Mouse (Mus musculus): Measurements from ENCODE around the gene Reln.
A peak's percentile ranks its signal among the peaks of the same experiment; 100 is the strongest.

Gene Reln

DNA sequence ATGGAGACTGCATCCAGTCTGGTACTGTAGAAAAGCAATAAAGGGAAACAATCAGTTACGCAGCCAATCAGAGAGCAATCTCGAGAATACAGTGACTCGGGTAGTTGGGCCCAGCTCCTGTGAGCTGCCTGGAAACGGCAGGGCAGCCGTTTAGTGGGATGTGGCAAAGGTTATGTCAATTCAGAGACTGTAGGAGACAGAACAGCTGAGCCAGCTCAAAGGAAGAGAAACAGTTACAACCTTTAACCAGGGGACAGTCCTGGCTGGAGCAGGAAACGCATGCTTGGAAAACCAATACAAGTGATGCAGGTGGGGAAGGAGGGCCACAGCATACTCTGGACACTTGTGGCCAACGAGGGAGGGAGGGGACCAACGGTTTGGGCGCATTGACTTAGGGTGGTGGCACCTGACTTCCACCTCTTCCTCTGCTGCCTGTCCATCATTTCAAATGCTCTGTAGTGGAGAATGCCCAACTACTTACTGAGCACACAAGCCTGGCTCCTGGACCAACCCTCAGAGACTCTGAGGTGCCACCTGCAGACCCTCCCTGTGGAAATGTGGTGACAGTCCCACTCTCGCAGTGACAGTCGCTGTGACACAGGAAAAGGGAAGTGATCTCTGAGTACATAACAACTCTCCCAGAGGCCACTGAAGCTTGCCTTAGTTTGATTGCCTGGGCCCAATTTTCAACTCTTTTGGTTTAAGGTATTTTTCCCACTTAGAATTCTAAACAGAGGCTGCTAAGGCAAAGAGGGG lies 337.0 kb downstream of the Reln start:
- no peak for DNase-seq (ENCODE audit: low spot score)

DNA sequence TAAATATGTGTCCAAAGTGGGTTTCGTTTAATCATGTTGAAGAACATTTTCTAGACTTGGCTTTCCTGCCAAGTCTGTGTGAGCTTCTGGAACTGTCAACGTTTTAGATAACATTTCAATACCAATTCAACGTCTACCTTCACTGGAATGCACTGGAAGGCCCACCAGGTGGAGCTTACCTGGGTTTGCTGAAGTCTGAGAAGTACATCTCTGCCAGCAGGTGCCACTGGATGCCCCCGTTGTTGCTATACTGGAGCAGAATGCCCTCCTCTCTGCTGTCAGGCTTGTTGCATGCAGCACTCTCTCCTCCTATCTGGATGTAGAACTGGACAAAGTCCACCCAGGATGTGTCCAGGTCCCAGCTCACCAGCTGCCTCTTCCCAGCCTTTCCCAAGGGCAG lies 340.6 kb downstream of the Reln start:
- DNase-seq (ENCODE audit: low spot score), result no peak

GRCm38 (mm10) chr5:21987711-21988110 lies 356.8 kb downstream of the Reln start:
- DNase-seq (ENCODE audit: low spot score), result no peak

GRCm38 (mm10) chr5:21986311-21986710 lies 358.2 kb downstream of the Reln start:
- peak; percentile 70 for DNase-seq (ENCODE audit: low spot score)

DNA sequence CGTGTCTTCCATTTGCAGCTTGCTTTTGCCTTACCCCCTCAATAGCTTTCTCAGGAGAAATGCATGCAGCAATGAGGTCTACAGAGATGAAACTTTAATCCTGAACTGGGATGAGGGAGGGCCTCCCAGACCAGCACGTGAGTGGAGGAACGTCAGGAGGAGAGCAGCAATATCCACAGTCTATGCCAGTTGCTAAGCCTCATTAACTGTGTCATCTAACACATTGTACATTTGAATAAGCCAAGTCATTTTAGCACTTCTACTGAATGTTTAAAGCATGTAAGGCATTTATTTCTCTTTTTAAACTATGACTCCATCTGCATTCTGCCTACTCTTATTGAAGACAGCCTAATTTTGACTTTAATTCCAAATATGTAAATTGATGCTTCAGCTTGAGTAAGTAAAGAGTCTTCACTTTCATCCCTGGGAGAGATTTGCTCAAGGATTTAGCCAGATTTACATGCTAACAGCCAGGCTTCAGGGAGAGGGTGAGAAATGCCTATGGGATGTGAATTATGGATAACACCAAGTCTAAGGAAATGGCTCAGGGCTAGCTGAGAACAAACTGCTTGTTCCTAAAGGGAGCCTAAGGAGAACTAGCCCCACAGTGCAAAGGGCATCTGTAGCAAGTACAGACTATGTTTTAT lies 361.4 kb downstream of the Reln start:
- no peak for DNase-seq (ENCODE audit: low spot score)

DNA sequence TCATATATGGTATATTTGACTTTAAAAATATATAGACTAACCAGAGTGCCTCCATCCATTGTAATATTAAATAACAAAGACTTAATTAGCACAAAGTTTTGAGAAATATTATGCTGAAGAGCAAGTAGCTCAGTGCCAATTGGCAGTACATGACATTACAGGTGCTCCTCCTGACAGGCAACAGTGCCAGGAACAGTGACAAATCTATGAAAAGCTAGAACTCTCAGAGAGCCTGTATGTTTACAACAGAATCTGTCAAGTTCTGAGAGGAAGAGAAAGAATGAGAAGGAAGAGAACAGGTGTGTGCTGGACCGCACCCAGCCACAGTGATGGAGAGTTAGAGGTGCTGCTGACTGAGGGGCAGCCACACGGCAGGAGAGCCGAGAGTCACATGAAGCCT lies 363.3 kb downstream of the Reln start:
- DNase-seq (ENCODE audit: low spot score), result no peak

GRCm38 (mm10) chr5:21980544-21980943 lies 364.0 kb downstream of the Reln start:
- DNase-seq (ENCODE audit: low spot score), result no peak

DNA sequence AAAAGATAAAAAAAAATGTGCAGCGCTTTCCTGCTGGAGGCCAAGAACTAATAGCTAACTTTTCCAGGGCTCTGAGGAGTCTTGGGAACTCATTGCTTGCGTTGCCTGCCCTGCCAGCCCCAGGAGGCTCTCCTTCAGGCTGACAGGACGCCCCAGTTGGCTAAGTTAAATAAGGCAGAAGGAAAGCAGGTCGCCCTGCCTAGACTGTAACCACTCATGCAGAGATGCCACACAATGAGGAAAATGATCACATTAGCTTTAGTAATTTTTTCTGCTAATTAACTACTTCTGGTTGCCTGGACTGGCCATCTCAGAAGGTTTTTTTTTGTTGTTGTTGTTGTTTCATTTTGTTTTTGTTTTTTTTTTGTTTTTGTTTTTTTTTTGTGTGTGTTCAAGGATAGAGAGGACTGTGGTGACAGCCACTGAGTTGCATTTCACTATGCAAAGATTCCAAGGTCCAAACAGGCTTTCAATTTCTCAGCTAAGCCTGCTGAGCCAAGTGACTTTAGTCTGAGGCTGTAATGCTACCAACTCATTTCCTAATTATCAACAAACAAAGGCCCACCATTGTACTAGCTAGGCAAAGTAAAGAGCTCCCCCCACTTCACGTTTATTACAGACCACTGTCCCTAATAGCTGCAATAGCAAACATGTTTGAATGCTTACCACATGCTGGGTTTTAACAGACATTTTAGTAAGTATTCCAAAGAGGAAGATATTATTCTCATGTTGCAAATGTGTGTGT lies 371.1 kb downstream of the Reln start:
- DNase-seq (ENCODE audit: low spot score), result no peak

GRCm38 (mm10) chr5:21961796-21962195 lies 382.7 kb downstream of the Reln start:
- no peak for DNase-seq (ENCODE audit: low spot score)

GRCm38 (mm10) chr5:21960151-21960550 lies 384.4 kb downstream of the Reln start:
- no peak for DNase-seq (ENCODE audit: low spot score)

GRCm38 (mm10) chr5:21957586-21957985 lies 386.9 kb downstream of the Reln start:
- no peak for DNase-seq (ENCODE audit: low spot score)

GRCm38 (mm10) chr5:21957061-21957460 lies 387.4 kb downstream of the Reln start:
- no peak for DNase-seq (ENCODE audit: low spot score)

DNA sequence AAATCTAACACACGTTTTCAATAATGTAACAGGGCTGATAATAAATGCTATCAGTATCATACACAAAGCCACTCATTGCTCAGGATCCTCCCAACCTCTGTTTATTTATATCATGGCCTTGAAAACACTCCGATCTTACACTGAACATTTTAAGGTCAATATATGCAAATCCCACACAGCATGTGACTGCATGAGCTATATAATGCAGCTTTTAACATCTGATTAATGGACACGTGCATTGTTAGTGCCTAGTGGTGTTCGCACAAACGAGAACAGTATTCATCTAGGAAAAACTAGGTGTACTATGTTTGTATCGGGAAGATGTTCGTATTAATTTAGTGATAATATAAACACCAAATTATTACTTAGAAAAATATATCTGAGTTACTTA lies 395.0 kb downstream of the Reln start:
- no peak for DNase-seq (ENCODE audit: low spot score)

- no peak for DNase-seq (ENCODE audit: low spot score)
Observed at GRCm38 (mm10) chr5:21948736-21949506, 395.6 kb downstream of the Reln start.

DNA sequence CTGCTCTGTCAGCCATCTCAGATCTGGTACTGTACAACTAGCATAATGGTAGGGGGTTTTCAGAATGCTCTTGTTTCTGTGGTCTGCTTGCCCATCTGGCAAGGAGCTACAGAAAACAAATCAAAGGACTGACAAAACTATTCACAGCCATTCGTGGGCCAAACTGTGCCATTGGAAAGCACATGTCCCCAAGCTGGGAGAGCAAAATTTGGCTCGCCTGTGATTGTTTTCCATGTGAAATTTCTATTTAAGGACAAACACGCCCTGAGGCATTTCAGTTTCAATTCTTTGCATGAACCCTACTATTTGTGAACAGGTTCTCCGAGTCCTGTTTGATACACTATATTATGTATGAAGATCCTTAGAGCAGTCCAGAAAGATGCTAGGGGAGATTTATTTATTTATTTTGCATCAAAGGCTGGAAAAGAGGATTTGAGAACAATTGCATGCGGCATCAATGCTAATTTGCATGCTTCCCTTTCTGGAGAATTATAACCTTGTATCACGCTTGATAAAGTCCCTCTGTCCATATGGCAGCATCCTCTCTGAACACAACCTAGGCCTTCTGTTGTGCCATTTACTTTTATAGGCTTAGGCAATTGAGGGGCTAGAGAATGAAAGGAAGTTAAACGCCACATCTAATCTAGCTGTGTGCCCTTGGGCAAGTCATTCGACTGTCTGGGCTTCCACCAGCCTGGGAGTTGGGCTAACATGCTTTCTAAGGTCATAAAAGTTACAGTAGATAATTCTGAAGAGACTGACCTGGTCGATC lies 396.7 kb downstream of the Reln start:
- DNase-seq (ENCODE audit: low spot score), result no peak

- no peak for DNase-seq (ENCODE audit: low spot score)
Observed at GRCm38 (mm10) chr5:21944579-21944978, 399.9 kb downstream of the Reln start.

DNA sequence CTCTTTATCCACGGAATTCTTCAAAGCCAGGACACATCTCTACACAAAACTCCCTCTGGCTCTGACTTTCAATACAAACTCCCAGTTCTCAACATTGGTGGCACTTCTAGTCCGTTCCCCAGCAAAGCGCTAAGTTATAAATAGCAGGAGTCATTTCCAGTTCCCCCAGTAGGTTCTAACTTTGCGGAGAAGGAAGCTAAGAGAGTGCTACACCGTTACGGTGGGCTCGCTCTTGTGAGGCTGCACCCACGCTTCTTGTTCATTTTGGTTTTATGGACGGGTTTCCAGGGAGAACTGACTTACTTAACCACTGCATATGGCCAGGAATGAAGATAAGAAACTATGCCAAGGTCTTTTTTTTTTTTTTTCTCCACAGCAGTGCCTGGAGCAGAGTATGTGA lies 405.1 kb downstream of the Reln start:
- no peak for DNase-seq (ENCODE audit: low spot score)

- DNase-seq (ENCODE audit: low spot score), result no peak
Observed at GRCm38 (mm10) chr5:21938138-21938537, 406.4 kb downstream of the Reln start.

DNA sequence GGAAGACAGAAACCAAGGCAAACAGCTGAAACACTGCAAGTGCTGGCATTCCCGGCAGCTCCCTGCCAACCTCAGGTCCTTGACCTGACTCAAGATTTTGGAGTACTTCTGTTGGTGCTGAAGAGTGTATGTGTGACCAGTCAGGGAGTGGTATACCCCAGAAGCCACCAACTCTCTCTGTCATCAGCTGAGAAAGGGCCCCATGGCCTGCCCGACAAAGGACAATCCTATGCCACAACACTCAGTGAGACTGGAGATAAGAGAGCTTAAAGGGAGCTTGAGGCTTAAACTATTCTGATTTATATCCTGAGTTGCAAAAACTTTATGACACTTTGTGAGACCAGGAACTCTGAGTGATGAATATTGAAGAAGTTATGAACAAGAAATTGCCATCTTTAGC lies 407.9 kb downstream of the Reln start:
- DNase-seq (ENCODE audit: low spot score), result no peak

- no peak for DNase-seq (ENCODE audit: low spot score)
Observed at GRCm38 (mm10) chr5:21936096-21936495, 408.4 kb downstream of the Reln start.

DNA sequence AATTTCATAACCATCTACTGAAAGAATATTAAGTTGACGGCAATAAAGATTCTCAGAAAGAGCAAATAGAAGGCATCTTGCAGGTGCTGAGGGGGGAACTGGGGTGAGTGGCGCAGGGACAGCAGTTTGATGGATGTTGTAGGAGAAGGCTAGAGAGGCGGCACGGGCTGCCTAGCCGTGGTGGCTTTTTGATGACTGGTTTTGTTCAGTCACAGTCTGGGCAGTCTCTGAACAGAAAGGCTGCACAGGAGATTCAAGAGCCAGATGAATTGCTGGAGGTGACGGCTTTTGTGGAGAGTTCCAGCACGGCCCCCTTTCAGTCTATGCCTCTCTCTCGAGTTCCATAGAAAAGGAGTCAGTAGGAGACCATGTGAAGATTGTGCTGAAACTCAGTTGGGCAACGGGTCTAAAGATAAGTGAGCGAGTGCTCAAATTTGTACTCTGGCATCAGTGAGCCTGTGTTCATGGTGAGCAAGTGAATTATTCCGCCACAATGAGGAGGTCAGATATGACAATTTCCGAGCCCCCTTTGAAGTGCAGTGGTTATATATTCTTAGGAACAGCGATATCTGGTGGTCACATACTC lies 409.6 kb downstream of the Reln start:
- no peak for DNase-seq (ENCODE audit: low spot score)

All from testis, postnatal 10 days (tissue).